Mouse (Mus musculus) heart, postnatal 0 days (tissue): Measurements from ENCODE around the gene Acer3.

Experiments used
- CTCF ChIP-seq: IDR thresholded peaks from 2 replicates; pipeline ENCODE4 v1.5.1; 2016; ENCODE audit warnings: antibody characterized with exemption, control low read depth, low read depth
- EP300 ChIP-seq: IDR thresholded peaks from 2 replicates; pipeline ENCODE4 v1.6.1; 2016; ENCODE audit warnings: antibody characterized with exemption, low read depth

DNA sequence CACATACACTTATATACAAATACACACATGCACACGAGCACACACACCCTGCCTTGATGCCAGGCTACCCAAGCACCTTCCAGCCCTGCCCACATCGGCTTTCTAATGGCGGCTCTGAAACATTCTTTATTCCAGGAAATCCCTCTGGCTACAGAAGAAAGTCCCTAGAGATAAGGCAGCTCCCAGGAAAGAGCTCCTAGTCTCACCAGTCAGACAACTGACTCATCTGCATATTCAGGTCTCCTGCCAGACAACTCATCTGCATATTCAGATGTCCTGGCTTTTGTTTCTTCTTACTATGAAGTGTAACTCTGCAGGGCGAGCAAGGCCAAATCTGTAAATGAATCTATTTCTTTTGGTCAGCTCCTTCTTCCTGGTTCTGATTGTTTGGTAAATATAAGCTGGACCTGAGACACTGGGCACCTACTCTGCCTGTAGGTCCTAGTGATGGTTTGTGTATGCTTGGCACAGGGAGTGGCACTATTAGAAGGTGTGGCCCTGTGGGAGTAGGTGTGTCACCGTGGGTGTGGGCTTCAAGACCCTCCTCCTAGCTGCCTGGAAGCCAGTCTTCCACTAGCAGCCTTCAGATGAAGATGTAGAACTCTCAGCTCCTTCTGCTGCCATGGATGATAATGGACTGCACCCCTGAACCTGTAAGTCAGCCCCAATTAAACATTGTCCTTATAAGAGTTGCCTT lies 163.2 kb downstream of the Acer3 start:
- no peak for TF ChIP-seq CTCF
- no peak for TF ChIP-seq EP300
